Mouse (Mus musculus): ENCODE results near the gene Gm28053.

Gene Gm28053

GRCm38 (mm10) chr6:48785601-48786000, 67.2 kb downstream of the Gm28053 start:
- in situ Hi-C loops (cut with MboI, MseI) = loop anchor here (10.0 kb wide), 1 partner anchor 841 kb away; no protein-coding TSS in a partner anchor

- in situ Hi-C loops (cut with MboI, MseI) = loop anchor here (10.0 kb wide), 1 partner anchor 843 kb away; no protein-coding TSS in a partner anchor
Observed at GRCm38 (mm10) chr6:48787867-48788266, 69.5 kb downstream of the Gm28053 start.

DNA sequence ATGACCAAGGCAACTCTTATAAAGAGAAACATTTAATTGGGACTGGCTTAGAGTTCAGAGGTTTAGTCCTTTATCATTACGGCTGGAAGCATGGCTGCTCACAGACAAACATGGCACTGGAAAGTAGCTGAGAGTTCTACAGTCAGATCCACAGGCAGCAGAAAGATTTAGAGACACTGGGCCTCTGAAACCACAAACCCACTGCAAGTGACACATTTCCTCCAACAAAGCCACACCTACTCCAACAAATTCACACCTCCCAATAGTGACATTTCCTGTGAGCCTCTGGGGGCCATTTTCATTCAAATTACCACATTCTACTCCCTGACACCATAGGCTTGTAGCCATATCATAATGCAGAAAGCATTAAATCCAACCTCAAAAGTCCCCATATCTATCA, 83.5 kb downstream of the Gm28053 start:
- in situ Hi-C loops (cut with MboI, MseI) = no loop called here
